Mouse (Mus musculus): ENCODE data around the gene Adam17.
"Not testable (repeated sequence)": the region's sequence is repeated elsewhere in the genome, so short reads cannot be mapped to it uniquely, and the experiment has no call there.

Adam17 gene

DNA sequence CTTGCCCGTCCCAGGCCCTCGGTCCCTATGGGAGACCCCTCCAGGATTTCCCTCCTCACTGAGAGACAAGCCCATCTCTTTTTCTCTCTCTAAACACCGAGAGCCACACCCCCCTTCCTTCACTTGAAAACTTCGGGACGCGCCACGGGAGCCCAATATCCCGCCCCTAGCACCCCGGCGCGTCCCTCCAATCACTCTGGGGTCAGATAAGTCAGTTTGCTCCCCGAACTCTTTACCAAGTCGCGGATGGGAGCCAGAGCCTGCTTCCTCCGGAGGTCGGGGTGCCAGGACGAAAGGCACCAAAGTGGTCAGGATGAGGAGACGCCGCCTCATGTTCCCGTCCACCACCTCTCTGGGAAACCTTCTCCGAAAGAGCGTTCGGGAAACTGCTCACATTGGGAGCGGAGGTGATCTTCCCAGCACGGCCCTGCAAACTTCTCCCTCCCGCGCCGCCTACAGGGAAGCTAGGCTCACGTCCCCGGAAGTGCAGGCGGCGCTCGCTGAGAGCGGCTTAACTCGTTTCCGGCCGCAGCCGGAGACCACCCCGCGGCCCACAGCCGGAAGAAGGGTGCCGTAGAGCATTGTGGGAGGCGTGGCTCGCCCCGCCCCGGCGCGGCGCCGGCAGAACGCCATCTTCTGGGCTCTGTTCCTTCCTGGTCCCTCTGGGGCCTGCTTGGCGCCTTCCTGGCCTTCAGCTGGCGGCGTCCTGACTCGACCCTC is at the start of gene Adam17:
Gene Adam17 (minus strand): TSS at position 533 of the 720 bp plus-strand sequence.
- in situ Hi-C loops (cut with MboI) = no loop called here

DNA sequence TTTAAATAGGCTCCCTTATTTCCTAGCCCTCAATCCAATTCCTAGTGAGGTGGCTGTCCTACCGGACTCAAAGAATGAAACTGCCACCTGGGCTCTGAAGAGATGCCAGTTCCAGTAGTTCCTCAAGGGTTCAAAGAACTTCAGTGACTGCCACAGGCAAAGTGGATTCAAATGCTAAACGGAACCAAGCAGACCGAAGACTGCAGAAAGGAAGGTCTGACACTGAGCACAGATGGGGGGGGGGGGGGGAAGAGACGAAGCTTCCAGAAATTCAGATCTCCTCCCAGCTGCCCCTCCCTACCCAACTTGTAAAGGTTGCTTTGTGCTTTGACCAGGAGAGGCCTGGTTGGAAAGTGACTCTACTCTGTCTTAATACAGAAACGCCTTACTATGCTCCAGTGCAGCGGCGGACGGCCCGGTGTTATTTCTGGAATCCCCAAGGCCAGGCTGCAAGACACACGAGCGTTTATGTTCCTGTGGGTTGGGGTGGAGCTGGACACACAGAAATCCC is 45.2 kb upstream of the Adam17 start:
- in situ Hi-C loops (cut with MboI) = no loop called here

DNA sequence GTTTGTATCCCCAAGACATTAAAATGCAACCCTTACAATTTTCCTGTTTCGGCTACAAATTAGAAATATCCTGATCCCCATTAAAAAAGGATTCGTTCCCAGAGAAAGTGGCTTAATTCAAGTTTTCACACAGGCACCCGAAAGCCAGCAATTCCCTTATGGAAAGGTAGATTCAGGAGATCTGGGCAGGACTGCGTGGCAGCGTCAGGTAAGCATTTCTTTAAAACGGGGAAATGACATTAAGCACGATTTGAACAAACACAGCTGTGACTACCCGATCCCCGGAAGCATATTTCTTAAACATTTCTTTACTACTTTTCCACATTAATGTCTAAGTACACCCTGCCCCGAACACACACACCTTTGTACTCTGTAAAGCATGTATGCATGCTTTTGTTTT is 44.7 kb upstream of the Adam17 start:
- in situ Hi-C loops (cut with MboI) = no loop called here

DNA sequence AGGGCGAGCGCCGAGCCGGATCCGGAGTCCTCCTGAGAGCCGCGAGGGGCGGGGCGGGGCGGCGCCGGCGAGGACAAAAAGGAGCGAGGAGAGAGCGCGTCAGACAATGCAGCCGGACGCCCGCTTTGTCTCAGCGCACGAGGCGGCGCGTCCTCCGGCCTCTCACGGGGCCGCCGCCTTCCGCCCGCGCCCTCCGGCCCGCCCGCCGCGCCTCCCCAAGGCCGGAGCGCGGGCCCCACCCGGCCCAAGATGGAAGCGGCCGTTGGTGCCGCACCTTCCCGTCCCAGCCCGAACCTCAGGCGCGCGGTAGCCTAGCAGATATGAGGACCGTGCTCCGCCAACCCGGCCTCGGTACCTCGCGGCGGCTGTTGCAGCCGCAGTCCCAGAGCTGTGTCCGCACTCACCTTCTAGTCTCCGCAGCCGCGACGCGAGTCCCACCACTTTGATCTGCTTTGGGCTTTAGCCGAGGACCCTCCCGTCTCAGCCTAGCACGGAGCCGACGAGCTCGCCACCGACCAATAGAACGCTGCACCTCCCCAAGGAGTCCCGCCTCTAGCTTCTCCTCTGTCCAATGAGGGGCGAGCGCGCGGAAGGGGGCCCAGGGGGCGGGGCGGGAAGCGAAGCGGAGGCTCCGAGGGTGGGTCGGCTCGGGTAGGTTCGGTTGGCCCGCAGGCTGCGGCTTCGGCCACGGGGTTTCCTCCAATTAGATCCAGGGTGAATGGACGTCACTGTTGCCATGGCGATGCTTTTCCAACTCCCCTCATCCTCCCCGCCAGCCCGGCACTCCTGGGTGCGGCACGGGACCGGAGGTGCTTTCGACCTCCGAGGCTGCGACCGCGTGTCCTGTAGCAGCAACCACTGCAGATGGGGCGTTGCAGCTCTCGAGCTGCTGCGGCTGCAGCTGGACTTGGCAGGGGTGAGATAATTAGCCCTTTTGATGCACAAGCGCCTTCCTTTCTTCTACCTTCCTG is 44.0 kb upstream of the Adam17 start, which contains the start of gene Ywhaq:
Gene Ywhaq (minus strand): TSS at position 538 of the 971 bp plus-strand sequence.
- in situ Hi-C loops (cut with MboI) = no loop called here

DNA sequence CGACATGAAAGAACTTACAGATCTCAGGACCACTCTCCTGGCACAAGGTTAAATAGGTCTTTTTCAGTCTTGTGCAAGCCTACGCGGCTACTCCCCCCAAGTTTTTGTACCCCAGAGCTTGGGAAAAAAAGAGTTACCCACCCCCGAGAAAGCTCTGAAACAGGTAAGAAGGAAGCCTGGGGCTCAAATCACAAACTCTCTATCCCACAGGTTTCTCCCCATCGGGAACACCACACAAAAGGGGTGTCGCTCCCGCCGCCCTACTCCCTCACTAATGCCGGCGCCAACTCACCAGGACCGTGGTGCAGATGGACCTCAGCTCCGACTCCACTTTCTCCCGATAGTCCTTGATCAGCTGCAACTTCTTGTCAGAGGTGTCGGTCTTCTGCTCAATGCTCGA is 43.1 kb upstream of the Adam17 start:
- in situ Hi-C loops (cut with MboI) = no loop called here

DNA sequence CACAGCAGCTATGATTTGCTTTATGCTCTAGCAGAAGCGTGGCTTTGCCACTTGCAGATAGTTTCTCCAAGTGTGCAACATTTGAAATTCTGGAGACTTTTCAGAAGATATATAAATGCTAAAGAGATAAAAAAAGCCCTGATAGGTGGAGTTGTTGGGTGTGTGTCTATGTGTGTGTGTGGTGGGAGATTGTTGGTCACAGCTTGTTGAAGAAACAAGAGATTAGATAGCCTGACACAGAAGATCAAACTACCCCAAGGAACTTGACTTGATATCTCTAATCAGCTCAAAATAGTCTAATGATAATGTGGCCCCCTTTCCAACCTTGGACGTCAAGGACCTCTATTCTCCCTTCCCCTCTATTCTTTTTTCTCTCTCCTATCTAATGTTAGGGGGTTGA is 37.2 kb upstream of the Adam17 start:
- in situ Hi-C loops (cut with MboI) = no loop called here

DNA sequence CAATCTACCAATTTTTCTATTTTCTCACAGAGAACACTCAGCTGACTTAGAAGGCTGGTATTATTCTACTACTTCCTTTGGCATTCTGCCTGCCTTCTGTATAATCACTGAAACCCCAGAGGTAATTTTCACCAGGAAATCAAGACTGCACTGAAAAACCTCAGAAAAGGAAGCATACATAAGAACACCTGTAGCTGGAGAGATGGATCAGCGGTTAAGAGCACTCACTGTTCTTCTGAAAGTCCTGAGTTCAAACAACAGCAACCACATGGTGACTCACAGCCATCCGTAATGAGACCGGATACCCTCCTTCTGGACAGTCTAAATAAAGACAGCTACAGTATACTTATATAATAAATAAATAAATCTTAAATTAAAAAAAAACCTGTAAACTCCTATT is 36.2 kb upstream of the Adam17 start:
- in situ Hi-C loops (cut with MboI) = no loop called here

DNA sequence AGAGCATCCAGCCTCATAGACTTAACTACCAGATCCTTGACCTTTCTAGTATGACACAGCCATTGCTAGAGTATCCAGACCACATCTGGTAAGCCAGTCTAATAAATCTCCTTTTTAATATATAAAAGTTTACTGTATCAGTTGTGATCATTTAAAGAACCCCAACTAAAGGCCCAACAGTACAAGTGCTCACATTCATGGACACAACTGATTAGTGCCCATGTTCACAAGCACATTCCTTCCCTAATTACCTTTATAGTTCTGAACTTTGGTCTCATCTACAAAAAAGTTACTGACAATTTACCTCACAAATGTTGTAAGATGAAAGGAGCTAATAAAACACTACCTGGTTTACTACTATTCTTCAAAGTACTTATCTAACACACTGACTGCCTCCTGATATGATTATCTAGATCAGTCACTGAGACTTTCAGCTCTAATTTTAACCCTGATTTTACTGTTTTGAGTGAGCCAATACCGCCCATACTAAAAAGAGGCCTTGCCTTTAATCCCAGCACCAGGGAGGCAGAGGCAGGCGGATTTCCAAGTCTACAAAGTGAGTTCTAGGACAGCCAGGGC is 35.4 kb upstream of the Adam17 start:
- in situ Hi-C loops (cut with MboI) = no loop called here

DNA sequence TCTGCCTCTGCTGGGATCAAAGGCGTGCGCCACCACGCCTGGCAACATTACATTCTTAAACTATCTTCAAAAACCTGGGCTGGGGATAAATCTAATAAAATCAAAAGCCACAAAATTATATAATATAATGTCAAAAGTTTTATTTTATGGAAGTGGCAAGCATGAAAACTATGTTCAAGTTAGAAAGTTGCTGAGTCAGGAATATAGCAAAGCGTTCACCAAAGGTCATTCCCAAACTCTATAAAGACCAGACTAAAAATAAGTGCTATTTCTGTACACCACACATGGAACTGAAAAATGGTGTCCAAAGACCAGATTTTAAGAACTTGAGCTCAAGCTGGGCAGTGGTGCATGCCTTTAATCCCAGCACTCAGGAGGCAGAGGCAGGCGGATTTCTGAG is 29.3 kb upstream of the Adam17 start:
- in situ Hi-C loops (cut with MboI) = no loop called here

DNA sequence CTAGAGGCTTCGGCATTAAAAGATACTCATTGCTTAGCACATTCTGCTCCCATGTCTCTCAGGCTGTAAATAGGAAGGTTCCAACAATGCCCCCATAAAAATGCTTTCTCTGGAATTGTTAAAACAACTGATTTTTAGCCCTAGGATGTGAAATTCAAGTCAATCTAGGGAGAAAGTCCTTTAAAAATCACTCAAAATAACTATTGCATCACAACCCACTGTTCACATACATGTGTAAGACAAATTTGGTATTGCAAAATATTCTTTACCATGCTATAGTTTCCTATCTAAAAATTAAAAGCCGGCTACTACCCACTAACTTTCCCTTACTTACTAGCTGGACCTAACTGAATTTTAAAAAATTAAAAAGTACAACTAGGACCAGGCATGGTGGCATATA is 12.8 kb upstream of the Adam17 start:
- in situ Hi-C loops (cut with MboI) = no loop called here

DNA sequence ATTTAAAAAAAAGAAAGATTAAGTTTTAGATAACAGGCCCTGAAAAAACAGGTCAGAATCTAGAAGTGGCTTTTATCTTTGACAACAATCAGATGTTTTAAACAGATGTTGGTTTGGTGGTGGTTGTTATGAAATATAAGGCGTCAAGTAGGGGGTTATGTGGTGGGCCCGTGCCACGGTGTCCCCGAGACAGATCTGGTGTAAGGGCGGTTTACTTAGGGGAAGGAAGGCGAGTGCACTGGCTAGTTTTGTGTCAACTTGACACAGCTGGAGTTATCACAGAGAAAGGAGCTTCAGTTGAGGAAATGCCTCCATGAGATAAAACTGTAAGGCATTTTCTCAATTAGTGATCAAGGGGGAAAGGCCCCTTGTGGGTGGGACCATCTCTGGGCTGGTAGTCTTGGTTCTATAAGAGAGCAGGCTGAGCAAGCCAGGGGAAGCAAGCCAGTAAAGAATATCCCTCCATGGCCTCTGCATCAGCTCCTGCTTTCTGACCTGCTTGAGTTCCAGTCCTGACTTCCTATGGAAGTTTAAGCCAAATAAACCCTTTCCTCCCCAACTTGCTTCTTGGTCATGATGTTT is 5.4 kb upstream of the Adam17 start:
- in situ Hi-C loops (cut with MboI) = not testable (repeated sequence)

DNA sequence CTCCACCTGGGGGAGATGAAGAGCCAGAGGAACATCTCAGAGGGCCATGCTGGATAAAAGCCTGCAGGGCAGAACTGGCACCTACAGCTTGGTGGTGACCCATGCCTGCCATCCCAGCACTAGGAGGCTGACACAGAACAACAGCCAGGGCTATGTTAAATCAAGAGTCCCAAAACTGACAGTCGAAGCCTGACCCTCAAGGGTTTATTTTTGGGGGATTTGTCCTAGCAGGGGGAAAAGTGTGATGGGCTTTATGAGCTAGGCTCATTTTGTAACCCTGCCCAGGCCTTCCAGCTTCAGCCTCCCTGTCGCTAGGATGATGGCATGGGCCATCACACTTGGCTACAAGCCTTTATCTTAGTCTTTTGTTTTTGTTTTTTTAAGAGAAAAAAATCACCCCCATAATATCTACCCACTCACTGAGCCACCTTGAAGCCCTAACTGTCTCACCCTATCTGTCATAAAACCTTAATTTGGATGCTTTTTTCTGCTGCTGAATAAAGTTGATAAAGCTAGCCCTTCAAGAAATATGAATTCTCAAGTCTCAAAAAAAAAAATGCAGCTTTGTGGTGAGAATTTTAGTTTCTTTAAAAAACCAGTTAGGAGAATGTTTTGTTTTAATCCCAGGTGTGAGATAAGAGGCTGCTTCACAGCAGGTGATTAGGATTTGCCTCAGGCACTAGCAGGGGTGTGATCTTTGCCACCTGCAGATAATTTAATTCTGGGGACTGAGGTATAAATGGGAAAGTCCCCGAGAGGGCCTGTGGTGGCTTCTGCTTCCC is 2.1 kb upstream of the Adam17 start:
- in situ Hi-C loops (cut with MboI) = no loop called here

DNA sequence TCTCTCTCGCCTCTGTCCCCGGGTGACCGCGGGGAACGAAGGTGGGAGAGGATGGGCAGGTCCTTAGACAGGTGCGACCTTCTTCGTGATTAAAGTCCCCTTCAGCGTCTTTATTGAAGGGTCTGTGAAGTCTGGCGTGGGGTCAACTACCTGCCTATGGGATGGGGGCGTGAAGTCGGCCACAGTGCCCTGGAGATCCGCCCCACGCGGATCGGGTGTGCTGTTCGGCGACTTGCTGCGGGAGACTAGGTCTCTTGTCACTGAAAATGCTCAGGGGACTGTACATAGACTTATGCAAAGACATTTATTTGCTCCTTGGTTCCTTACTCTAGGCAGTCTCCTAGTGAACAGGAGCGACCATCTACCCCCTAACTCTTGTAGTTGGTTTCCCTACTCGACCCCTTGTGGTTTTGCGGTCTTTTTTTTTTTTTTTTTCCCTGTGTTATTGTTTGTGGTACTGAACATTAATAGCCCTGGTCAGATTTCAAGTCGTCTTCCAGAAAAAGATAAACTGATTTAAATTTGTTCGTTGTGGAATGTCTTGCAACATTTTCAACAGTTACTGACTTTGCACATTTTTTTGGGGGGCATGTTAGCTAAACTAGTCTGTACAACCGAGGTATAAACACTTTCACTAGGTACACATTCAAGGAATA is 516 bp upstream of the Adam17 start:
- in situ Hi-C loops (cut with MboI) = no loop called here

DNA sequence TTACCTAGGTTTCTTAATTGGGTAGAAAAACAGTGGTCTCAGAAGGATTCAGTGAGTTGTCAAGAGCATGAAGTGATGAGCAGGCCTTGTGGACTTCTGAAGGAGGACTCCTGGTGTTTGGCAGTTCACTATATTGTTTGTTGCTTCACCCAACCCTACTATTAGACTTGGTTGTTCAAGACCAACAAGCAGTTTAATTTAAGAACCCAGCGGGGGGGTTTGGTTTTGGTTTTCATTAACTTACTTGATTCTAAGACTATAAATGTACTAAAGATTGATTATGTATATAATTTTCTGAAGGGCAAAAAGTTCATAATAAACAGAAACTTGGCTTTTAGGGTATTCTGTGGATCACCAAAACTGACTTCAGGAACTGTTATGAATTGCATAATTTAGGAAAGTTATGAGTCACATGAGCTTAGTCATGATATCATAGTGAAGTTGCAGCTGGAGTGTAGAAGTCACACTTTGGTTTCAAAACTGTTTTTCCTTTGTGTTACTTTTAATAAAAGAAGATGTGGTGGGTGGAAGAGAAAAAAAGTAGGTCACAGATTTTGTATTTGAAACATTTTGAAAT is 3.3 kb downstream of the Adam17 start:
- in situ Hi-C loops (cut with MboI) = no loop called here

DNA sequence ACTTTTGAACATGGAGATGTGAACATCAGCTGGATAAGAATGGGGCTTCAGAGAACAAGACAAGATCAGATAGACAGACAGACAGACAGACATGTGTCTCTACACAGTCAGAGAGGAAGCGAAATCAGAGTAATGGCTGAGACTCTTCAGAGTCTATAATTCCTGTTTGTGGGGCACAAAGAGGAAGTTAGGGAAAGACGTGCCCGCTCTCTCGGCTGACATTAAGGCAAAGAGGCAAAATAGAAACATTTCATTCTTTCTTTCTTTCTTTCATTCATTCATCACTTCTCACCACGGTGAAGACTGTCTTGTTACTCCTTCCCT is 4.4 kb downstream of the Adam17 start:
- in situ Hi-C loops (cut with MboI) = no loop called here

DNA sequence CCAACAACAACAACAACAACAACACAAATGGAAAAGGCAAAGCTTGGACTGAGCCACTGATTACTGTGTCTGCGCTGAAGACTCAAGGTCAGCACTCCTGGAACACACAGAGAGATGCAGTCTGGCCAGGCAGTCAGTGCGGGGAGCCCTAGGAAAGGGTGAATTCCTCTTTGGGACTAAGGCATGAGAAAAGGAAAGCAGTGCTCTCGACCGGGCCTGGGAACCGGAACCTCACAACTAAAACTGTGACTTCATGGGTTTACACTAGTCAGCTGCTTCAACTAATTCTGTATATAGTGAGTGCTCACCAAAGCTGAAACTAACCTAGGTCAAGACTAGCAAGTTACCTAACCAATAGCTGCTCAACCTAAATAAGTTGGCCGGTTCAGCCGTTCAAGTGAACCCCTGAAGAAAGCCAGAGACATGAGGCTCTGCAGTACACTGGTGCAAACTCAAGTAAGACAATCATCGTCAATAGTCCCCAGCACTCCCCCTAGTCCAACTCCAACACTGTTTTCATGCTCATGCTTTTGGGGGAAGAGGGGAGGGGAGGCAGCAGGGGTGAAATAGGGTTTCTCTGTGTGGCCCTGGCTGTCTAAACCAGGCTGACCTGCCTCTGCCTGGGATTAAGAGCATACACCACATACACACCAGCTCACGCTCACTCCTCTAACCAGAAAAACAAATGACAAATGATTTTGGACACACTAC is 4.9 kb downstream of the Adam17 start:
- in situ Hi-C loops (cut with MboI) = no loop called here

DNA sequence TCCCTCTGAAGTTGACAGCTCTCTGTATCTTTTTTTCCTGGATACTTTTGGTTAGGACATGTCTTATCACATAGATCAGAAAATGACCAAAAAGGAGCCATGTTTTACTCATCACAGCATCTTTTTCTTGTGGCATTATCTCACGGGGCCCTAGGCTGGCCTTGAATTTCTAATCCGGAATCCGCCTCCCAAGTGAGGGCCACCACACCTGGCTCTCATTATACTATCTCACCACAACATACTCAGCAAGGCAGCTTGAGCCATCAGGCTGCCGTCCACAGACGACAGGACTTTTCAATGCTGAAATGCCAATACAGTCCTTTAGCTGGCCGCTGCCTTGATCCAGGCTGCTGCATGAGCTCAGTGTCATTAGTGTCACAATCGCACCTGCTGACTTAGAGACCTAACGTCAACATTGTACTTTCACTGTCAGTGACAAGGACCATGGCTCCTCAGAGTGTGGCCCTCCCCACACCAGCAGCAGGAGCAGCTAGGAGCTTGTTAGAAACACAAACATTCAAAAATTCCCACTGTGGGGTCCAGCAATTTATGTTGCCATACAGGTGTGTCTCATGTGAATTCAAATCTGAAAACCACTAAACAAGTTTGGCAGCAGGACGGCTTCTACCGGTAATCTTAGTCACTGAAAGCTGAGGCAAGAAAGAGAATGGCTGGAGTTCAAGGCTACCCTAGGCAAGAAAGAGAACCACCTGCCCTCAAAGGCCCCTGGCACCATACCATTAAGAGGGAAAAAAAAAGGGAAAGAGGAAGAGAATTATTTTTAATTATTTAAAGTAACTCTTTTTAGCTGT is 8.6 kb downstream of the Adam17 start:
- in situ Hi-C loops (cut with MboI) = no loop called here

DNA sequence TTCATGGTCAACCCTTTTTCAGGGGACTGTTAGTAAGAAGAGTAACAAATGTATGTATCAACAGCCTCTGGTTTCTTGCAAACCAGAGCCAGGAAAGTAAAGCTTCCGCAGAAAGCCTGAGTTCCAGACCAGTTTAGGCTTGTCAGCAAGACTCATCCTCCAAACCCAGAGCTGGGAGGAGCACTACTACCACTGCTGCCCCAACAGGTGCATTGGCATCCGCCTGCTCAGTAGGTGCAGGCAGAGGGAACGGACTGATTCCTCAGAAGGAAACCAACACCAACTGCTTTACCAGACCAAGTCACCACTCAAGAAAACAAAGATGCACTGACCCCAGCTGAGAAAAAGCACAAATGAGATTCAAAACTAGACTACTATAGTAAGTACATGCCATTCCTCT is 10.2 kb downstream of the Adam17 start:
- in situ Hi-C loops (cut with MboI) = no loop called here

DNA sequence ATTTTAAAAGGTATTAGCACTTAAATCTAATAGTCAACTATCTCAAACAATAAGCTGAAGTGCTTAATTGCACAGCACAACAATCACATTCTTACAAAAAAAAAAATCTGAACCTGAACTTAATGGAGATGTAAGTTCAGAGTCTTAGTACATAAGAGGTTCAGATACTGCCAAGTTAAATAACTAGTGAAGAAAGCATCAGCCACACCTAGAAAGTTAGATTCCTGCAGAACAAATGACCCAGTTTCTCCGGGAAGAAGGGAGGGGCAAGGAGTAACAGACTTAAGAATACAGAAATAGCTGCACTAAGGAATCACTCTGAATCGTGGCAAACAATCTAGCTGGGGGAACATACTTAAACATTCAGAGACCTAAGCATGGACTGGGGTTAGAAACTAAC is 10.7 kb downstream of the Adam17 start:
- in situ Hi-C loops (cut with MboI) = no loop called here
